Mouse (Mus musculus): Measurements from ENCODE around the gene Fntb.

- TF ChIP-seq CTCF (IDR thresholded peaks at IDR 0.05; ENCODE audit: low read depth, low read length) (no peak), GATA1 (IDR thresholded peaks at IDR 0.05; ENCODE audit: borderline replicate concordance, low read length) (no peak), POLR2AphosphoS5 (IDR thresholded peaks at IDR 0.05; ENCODE audit: insufficient replicate concordance, low read depth, low read length) (no peak; the same call in 1 of the 2 replicates), TAL1 (conservative IDR thresholded peaks at IDR 0.05; ENCODE audit: low read depth, low read length) (no peak)
These were observed 196.8 kb downstream of the Fntb start, which contains the start of gene Max for GRCm38 (mm10) chr12:76961932-76962891.
